Mouse (Mus musculus) ES-E14 (cell line): Measurements from ENCODE around the gene Ankrd39. TPM values are rescaled to one million over a fixed set of nuclear protein-coding genes. Genes with fewer than 3 reads are reported as not detected.

Experiments used
- DNase-seq: peaks from one replicate; pipeline ENCODE4 v3.0.0-alpha.2; 2013; ENCODE audit warnings: low read depth, low spot score
- H3K27ac ChIP-seq: 2 replicates; pipeline ENCODE4 v1.5.1; 2012; ENCODE audit warnings: low read depth, mild to moderate bottlenecking, low read length, moderate library complexity, mixed read lengths; ENCODE audit not compliant: poor library complexity, insufficient read depth, severe bottlenecking
- H3K36me3 ChIP-seq: 2 replicates; pipeline ENCODE4 v1.6.1; 2012; ENCODE audit warnings: mild to moderate bottlenecking, low read length, moderate library complexity, mixed read lengths; ENCODE audit not compliant: control insufficient read depth, poor library complexity, insufficient read depth, severe bottlenecking
- H3K4me1 ChIP-seq, 2 experiments: fragments of 150-350 bp in 1 of 2; sonication (generic) in 1 of 2; 2 replicates each; pipeline ENCODE4 v1.6.1; 2012; ENCODE audit warnings: low read length in 2 of 2, mild to moderate bottlenecking in 1 of 2, mixed read lengths in 1 of 2; ENCODE audit not compliant: control insufficient read depth in 2 of 2, insufficient read depth in 2 of 2, poor library complexity in 1 of 2
- H3K4me3 ChIP-seq, 2 experiments: fragments of 150-350 bp in 1 of 2; sonication (generic) in 1 of 2; 2 replicates each; pipeline ENCODE4 v1.5.1; 2012; ENCODE audit warnings: low read length in 2 of 2, low read depth in 1 of 2, mild to moderate bottlenecking in 1 of 2, mixed read lengths in 1 of 2; ENCODE audit not compliant: insufficient read depth in 1 of 2, poor library complexity in 1 of 2, severe bottlenecking in 1 of 2
- H3K9ac ChIP-seq: 2 replicates; pipeline ENCODE4 v1.6.1; 2012; ENCODE audit warnings: low read depth, mild to moderate bottlenecking, low read length, mixed read lengths; ENCODE audit not compliant: poor library complexity, insufficient read depth, severe bottlenecking
- H3K9me3 ChIP-seq: fragments of 150-350 bp; sonication (generic); 2 replicates; pipeline ENCODE4 v1.6.1; 2012; ENCODE audit warnings: low read depth, mild to moderate bottlenecking, low read length; ENCODE audit not compliant: control insufficient read depth, insufficient read depth
- CHD2 ChIP-seq: IDR thresholded peaks from 2 replicates; pipeline ENCODE4 v1.6.1; 2014; ENCODE audit warnings: mild to moderate bottlenecking, low read depth, low read length, inconsistent platforms
- HCFC1 ChIP-seq: IDR thresholded peaks from 2 replicates; pipeline ENCODE4 v1.6.1; 2012; ENCODE audit warnings: low read length, inconsistent platforms, borderline replicate concordance; ENCODE audit not compliant: insufficient read depth
- MAFK ChIP-seq: IDR thresholded peaks from 2 replicates; pipeline ENCODE4 v1.6.1; 2014; ENCODE audit warnings: mild to moderate bottlenecking, low read depth, low read length, inconsistent platforms; ENCODE audit not compliant: insufficient read depth
- ZC3H11A ChIP-seq: IDR thresholded peaks from 2 replicates; pipeline ENCODE4 v1.6.1; 2012; ENCODE audit warnings: low read depth, mild to moderate bottlenecking, inconsistent platforms, low read length, borderline replicate concordance
- ZNF384 ChIP-seq: IDR thresholded peaks from 2 replicates; pipeline ENCODE4 v1.6.1; 2012; ENCODE audit warnings: low read depth, low read length, inconsistent platforms
- in situ Hi-C, 2 experiments: fragments of 600-800 bp; cut with MboI; formaldehyde crosslinking; loops; one replicate each; pipeline ENCODE4 v1.15.1; 2025; ENCODE audit warnings: low sequenced_read_pairs in 2 of 2, inconsistent platforms in 1 of 2; ENCODE audit not compliant: unreplicated experiment in 2 of 2
- total RNA-seq: library from RNA; depleted of rRNA; stranded (reverse); fragments of 300-350 nt; gene quantifications from 2 replicates; pipeline ENCODE4 v1.2.3, GENCODE M21; 2012

Ankrd39 gene
- total RNA-seq, 1 experiment: 11.3 TPM

DNA sequence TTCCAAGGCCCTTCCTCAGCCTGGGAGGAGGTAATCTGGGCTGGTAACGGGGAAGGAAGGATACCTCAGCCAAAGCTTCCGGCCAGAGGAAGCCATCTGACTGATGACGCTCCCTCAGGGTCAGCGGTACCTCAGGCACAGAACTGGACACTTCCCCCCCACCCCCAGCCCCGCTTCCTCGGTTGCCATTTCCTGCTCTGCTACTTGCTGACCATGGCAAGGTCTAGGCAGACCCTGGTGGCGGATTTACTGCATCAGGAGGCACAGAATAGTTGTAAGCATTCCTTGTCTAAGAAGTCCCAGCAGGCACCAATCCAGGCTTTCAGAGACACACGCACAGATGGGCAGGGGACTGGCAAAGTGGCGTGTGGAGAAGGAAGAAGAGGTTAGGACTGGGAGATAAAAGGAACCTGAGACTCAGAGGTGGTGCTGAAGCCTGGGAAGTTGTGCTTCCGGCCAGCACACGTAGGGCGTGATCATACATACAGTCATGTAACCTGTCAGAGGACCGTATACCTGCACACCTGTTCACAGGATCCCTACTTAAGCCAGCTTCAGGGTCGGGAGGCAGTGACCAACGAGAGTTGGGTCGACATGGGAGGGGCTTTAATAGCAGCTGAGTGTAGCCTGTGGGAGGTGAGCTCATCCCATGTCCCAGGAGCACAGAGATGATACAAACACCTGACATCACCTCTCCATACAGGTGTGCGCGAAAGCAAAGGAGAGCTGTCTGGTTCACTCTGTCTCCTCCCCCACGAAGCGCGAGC lies 7.6 kb upstream of the Ankrd39 start:
- Histone ChIP-seq H3K9ac (no peak overlapping the region), H3K27ac (no peak overlapping the region), H3K9me3 (no peaks in the 10 kb centered on the region), H3K36me3 (peaks cover 13% of the 10 kb centered on the region), H3K4me3 (no peak overlapping the region), H3K4me1 (peaks cover 3 to 12% of the 10 kb centered on the region in 2 experiments; a peak in 2 of 4 replicates)
- no peak for TF ChIP-seq ZNF384
- TF ChIP-seq MAFK: no peak
- TF ChIP-seq ZC3H11A: no peak
- TF ChIP-seq HCFC1: no peak
- TF ChIP-seq CHD2: no peak
- DNase-seq: no peak
- in situ Hi-C loops: no loop called here

DNA sequence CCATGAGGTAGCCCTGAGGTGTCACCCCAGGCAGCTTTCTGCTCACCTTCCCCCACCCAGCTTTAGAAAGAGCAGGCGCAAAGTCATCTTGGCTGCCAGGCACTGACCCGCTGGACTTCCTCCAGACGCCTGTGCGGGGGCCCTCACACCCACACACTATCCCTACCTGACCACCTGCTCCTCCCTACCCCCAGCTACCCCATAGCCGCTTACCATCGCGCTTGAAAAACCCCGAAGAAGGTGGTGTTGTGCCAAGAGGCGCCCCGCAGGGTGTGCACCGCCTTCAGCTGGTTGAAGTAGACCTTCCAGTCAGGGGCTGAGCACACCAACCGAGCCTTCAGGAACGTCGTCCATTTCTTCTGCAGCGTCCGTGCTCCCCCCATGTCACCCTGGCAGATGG lies 5.3 kb upstream of the Ankrd39 start:
- H3K36me3 ChIP-seq: peaks cover 22% of the 10 kb centered on the region
- in situ Hi-C loops: no loop called here
- no peak overlapping the region; the same call in 1 of the 2 replicates for H3K9ac ChIP-seq
- DNase-seq: no peak
- H3K9me3 ChIP-seq: no peaks in the 10 kb centered on the region
- TF ChIP-seq MAFK (no peak), HCFC1 (no peak), ZC3H11A (no peak), ZNF384 (no peak), CHD2 (no peak)
- peaks cover 3 to 15% of the 10 kb centered on the region in 2 experiments; a peak in 2 of 4 replicates for H3K4me1 ChIP-seq
- no peak overlapping the region for H3K4me3 ChIP-seq
- H3K27ac ChIP-seq: no peak overlapping the region

- no peak for DNase-seq
- in situ Hi-C loops: no loop called here
- Histone ChIP-seq H3K9me3 (no peaks in the 10 kb centered on the region), H3K36me3 (peaks cover 22% of the 10 kb centered on the region), H3K4me1 (peaks cover 3 to 16% of the 10 kb centered on the region in 2 experiments; a peak in 2 of 4 replicates), H3K9ac (no peak overlapping the region), H3K4me3 (no peak overlapping the region), H3K27ac (no peak overlapping the region)
- TF ChIP-seq ZC3H11A (no peak), ZNF384 (no peak), MAFK (no peak), HCFC1 (no peak)
Measured at GRCm38 (mm10) chr1:36551904-36552303, 4.7 kb upstream of the Ankrd39 start.

GRCm38 (mm10) chr1:36550075-36550863 lies 3.0 kb upstream of the Ankrd39 start:
- no peak for DNase-seq
- in situ Hi-C loops: no loop called here
- no peak overlapping the region for H3K27ac ChIP-seq
- TF ChIP-seq ZNF384: no peak
- TF ChIP-seq CHD2: no peak
- TF ChIP-seq HCFC1: no peak
- no peak for TF ChIP-seq MAFK
- no peak for TF ChIP-seq ZC3H11A
- no peak overlapping the region for H3K4me3 ChIP-seq
- H3K4me1 ChIP-seq: peaks cover 4 to 8% of the 10 kb centered on the region in 2 experiments; a peak in 2 of 4 replicates
- H3K36me3 ChIP-seq: peaks cover 22% of the 10 kb centered on the region
- H3K9me3 ChIP-seq: no peaks in the 10 kb centered on the region
- no peak overlapping the region for H3K9ac ChIP-seq
